Mouse (Mus musculus) mature B cell (primary cell): Measurements from ENCODE around the gene Pnpt1.

Source experiments
- in situ Hi-C: fragments of 300-500 bp; cut with MboI; formaldehyde crosslinking; loops from 2 replicates; pipeline ENCODE4 v1.14.3; 2019

The Pnpt1 gene

DNA sequence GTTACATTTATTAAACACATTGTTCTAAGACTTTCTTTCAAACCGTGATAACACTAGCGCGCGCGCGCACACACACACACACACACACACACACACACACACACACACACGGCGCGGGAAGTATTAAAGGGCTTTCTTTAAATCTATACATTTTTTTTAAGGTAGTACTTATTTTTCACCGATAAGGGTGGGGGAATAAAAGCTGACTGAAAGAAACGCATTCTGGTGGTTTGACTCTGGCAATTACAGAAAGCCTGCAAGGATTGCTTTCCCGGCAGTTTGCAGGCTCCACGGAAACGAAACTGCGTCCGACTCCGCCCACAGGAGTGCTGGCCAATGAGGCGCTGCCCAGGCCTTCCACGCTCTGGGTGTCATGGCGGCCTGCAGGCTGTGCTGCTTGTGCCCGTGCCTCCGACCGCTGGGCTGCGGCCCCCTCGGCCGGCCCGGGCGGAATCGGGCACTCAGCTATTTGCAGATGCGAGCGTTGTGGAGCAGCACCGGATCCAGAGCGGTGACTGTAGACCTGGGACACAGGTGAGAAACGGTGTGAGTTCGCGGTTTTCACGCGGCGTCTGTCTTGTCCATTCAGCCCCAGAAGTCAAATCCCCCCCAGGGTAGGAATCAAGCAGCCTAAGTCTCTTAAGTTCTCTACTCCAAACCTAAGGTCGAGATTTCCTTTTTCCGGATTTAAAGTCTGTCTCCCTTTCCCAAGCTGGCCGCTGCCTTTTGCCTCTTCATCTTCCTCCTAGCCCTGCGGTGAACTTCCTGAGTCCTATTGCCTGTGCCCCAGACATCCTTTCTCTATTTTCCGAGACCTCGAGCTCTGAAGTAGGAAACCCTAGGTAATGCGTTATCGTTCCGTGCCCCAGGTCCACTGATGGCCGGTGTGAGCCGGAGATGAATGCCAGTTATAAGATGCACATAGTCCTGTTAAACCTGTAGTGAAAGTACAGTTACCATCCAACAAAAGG is at the start of gene Pnpt1:
Gene Pnpt1, plus strand, starts transcription at position 360 of the 971 bp plus-strand sequence.
- in situ Hi-C loops = no loop called here

- in situ Hi-C loops = no loop called here
These were observed 38.1 kb upstream of the Pnpt1 start for GRCm38 (mm10) chr11:29092403-29092802.

GRCm38 (mm10) chr11:29098926-29099325 is 31.6 kb upstream of the Pnpt1 start:
- in situ Hi-C loops = no loop called here

DNA sequence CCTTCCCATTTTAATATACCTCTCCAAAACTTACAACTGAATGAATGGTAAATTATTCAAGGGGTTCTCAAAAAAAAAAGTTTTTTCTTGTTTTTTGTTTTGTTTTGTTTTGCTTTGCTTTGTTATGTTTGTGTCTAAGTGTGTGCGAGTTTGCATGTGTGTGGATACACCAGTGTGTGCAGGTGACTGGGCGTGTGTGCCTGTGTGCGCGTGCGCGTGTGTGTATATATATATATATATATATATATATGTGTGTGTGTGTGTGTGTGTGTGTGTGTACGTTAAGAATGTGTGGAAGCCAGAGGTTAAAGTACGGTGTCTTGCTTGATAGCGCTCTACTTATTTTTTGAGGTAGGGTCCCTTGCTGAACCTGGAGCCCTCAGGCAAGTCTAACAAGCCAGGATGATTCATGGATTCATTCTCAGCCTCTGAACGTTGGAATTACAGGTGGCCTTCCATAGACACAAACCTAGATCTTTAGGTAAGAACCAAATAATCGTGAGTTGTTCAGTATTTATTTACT is 621 bp upstream of the Pnpt1 start:
- in situ Hi-C loops = no loop called here

DNA sequence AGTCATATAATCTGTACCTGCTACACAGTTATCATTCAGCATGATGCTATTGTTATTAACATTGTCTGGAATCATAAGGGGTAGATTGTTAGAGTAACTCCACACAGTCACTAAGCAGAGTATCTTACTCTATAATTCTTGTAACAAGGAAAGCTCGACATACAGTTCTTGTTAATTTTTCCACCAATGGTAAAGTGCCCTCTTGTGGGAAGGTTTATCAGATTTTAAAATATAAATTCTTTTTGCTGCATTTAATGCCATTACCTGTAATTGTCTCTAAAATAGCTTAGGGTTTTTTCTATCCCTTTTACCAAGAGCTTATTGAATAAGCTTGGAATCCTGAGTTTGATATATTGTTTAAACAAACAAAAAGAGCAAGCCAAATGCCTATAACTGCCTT is 10.1 kb downstream of the Pnpt1 start:
- in situ Hi-C loops = no loop called here

GRCm38 (mm10) chr11:29148901-29149300 is 18.4 kb downstream of the Pnpt1 start:
- in situ Hi-C loops = no loop called here

DNA sequence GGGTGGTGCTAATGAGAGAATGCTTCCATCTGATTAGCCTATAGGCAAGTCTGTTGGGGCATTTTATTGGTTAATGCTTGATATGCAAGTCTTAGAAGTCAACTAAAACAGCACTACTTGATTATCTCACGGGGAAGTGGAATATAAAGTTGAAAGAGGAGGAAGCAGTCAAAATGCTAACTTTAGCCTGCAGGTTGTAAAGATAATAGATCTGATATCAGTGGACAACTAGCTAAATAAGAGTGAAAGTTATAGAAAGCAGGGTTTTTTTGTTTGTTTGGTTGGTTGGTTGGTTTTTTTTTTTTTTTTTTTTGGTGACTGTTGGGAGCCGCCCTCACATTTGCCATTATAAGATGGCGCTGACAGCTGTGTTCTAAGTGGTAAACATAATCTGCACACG is 33.0 kb downstream of the Pnpt1 start:
- in situ Hi-C loops = no loop called here

GRCm38 (mm10) chr11:29171959-29172391 is 41.4 kb downstream of the Pnpt1 start:
- in situ Hi-C loops = no loop called here

GRCm38 (mm10) chr11:29172563-29173124 is 42.1 kb downstream of the Pnpt1 start, which contains the start of gene Ppp4r3b:
Gene Ppp4r3b (plus strand): TSS chr11:29172890.
- in situ Hi-C loops = no loop called here

DNA sequence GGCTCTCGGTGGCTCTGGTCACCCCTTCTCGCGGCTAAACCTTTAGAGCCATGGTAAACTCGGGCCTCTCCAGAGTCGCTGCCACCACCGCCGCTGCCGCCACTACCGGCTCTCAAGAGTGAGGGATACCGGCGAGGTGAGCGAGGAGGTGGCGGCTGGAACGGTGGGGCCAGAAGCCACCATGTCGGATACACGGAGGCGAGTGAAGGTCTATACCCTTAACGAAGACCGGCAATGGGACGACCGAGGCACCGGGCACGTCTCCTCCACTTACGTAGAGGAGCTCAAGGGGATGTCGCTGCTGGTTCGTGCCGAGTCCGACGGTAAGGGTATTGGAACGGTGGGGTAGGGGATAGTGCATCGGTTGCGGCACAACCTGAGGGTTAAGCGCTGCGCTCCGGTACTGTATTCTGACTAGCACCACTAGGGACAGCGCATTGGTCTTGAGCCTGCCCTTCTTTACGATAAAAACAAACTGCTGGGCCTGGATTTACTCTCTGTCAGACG is 42.6 kb downstream of the Pnpt1 start:
- in situ Hi-C loops = no loop called here

GRCm38 (mm10) chr11:29173706-29174436 is 43.3 kb downstream of the Pnpt1 start:
- in situ Hi-C loops = no loop called here

DNA sequence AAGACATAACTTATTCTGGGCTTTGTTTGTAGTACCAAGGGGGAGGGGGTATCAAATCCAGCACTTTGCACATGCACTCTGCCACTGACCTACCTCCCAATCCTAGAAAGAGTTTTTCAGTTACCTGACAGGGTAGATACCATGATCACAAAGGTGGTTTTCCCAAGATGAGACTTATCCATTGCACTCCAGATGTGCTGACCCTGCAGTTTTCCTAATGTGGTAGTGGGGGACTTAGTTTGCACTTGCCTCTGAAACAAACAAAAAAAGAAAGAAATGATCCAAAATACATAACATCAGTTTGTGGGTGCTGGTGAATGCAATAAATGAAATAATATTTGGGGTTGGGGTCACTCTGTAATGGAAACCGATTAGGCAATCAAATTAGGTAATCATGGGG is 48.8 kb downstream of the Pnpt1 start:
- in situ Hi-C loops = no loop called here

GRCm38 (mm10) chr11:29180657-29181056 is 50.1 kb downstream of the Pnpt1 start:
- in situ Hi-C loops = no loop called here

- in situ Hi-C loops = no loop called here
These were observed 51.2 kb downstream of the Pnpt1 start for GRCm38 (mm10) chr11:29181751-29182150.

GRCm38 (mm10) chr11:29188981-29189380 is 58.4 kb downstream of the Pnpt1 start:
- in situ Hi-C loops = no loop called here

- in situ Hi-C loops = no loop called here
These were observed 73.1 kb downstream of the Pnpt1 start for GRCm38 (mm10) chr11:29203653-29204052.

DNA sequence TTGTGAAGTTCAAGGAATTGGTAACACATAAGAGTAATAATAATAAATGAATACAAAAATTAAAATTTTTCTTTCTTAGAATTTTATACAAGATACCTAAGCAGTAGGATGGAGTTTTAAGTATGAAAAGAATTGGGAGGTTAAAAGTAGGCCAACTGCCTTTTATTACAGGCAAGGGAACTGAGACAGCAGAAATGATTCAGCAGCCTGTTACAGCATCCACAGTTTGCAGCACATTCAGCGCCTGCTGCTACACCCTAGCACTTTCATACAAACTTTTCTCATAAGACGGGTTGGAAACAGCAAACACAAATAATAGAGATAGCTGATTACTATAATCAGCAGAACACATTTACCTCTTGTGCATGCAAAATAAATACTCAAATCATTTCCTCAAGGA is 79.2 kb downstream of the Pnpt1 start:
- in situ Hi-C loops = no loop called here
